Mouse (Mus musculus) embryonic facial prominence, embryonic 10.5 days (tissue): Measurements from ENCODE around the gene Nuak2. TPM values are rescaled to one million over a fixed set of nuclear protein-coding genes. Genes with fewer than 3 reads are reported as not detected.
A peak's percentile ranks its signal among the peaks of the same experiment; 100 is the strongest.

Experiments used
- DNase-seq: peaks from one replicate; pipeline ENCODE4 v3.0.0-alpha.2; 2017; ENCODE audit warnings: low spot score
- H3K27ac ChIP-seq: fragments of 300-500 bp; sonication (generic); replicated peaks from 2 replicates; pipeline ENCODE4 v1.5.1; 2016; ENCODE audit warnings: mild to moderate bottlenecking
- H3K27me3 ChIP-seq: fragments of 300-500 bp; sonication (generic); replicated peaks from 2 replicates; pipeline ENCODE4 v1.6.1; 2016; ENCODE audit warnings: low read depth, mild to moderate bottlenecking; ENCODE audit not compliant: poor library complexity, severe bottlenecking
- H3K36me3 ChIP-seq: fragments of 300-500 bp; sonication (generic); replicated peaks from 2 replicates; pipeline ENCODE4 v1.6.1; 2016; ENCODE audit warnings: mild to moderate bottlenecking, moderate library complexity
- H3K4me1 ChIP-seq: fragments of 300-500 bp; sonication (generic); 2 replicates; pipeline ENCODE4 v1.6.1; 2016
- H3K4me3 ChIP-seq: fragments of 300-500 bp; sonication (generic); 2 replicates; pipeline ENCODE4 v1.5.1; 2016; ENCODE audit warnings: mild to moderate bottlenecking, moderate library complexity
- H3K9me3 ChIP-seq: fragments of 300-500 bp; sonication (generic); 2 replicates; pipeline ENCODE4 v1.6.1; 2016; ENCODE audit warnings: mild to moderate bottlenecking
- WGBS: fragments of 180-500 bp; shearing (Covaris S2); methylation state at CpG from one replicate; pipeline ENCODE4 v1.1.7; 2016; 5-methylcytosine and 5-hydroxymethylcytosine counted together
- polyA plus RNA-seq: library from polyadenylated mRNA; unstranded; fragments of >200 nt; fragmentation: Nextera tagmentation; extraction: Ambion mirVana; gene quantifications from 2 replicates; pipeline ENCODE4 v1.2.1, GENCODE M21; 2016

Nuak2 gene
- polyA plus RNA-seq, 1 experiment from 2014 or later = 12.6 TPM

GRCm38 (mm10) chr1:132287445-132287844, 28.5 kb upstream of the Nuak2 start:
- Histone ChIP-seq H3K27ac (no peak overlapping the region), H3K36me3 (no peaks in the 10 kb centered on the region), H3K4me1 (peaks cover 57% of the 10 kb centered on the region), H3K27me3 (peaks cover 39% of the 10 kb centered on the region), H3K9me3 (no peaks in the 10 kb centered on the region), H3K4me3 (no peak overlapping the region)
- whole genome bisulfite sequencing = 71% methylated on average over 2 of the region's 2 CpGs
- no peak for DNase-seq

- H3K27me3 ChIP-seq = peaks cover 38% of the 10 kb centered on the region
- 17% methylated on average over 11 of the region's 11 CpGs for WGBS
Observed at GRCm38 (mm10) chr1:132287991-132288451, 27.9 kb upstream of the Nuak2 start.

GRCm38 (mm10) chr1:132289965-132290364, 26.0 kb upstream of the Nuak2 start:
- Histone ChIP-seq H3K27ac (no peak overlapping the region; the same call in 1 of the 2 replicates), H3K4me1 (peaks cover 56% of the 10 kb centered on the region), H3K36me3 (no peaks in the 10 kb centered on the region), H3K4me3 (no peak overlapping the region), H3K27me3 (peaks cover 44% of the 10 kb centered on the region), H3K9me3 (no peaks in the 10 kb centered on the region)
- DNase-seq = no peak
- WGBS = 80% methylated on average over 6 of the region's 6 CpGs

More at GRCm38 (mm10) chr1:132287991-132288451, 27.9 kb upstream of the Nuak2 start:
- Histone ChIP-seq H3K4me3 (no peak overlapping the region), H3K27ac (no peak overlapping the region), H3K4me1 (peaks cover 60% of the 10 kb centered on the region), H3K36me3 (no peaks in the 10 kb centered on the region), H3K9me3 (no peaks in the 10 kb centered on the region)
- no peak for DNase-seq

- H3K9me3 ChIP-seq = no peaks in the 10 kb centered on the region
- peaks cover 46% of the 10 kb centered on the region for H3K27me3 ChIP-seq
- peaks cover 64% of the 10 kb centered on the region for H3K4me1 ChIP-seq
- H3K4me3 ChIP-seq = no peak overlapping the region
- 27% methylated on average over 11 of the region's 11 CpGs for WGBS
- H3K36me3 ChIP-seq = no peaks in the 10 kb centered on the region
- H3K27ac ChIP-seq = peak overlapping the region; percentile 45
- DNase-seq = peak; percentile 47
Observed at GRCm38 (mm10) chr1:132290921-132291675, 24.8 kb upstream of the Nuak2 start.

GRCm38 (mm10) chr1:132291706-132292105, 24.2 kb upstream of the Nuak2 start:
- no peaks in the 10 kb centered on the region for H3K9me3 ChIP-seq
- H3K27ac ChIP-seq = peak overlapping the region; percentile 45
- peaks cover 65% of the 10 kb centered on the region for H3K4me1 ChIP-seq
- H3K4me3 ChIP-seq = peak overlapping the region; percentile 5; the same call in 1 of the 2 replicates
- H3K27me3 ChIP-seq = peaks cover 47% of the 10 kb centered on the region
- H3K36me3 ChIP-seq = no peaks in the 10 kb centered on the region
- no peak for DNase-seq
- 44% methylated on average over 4 of the region's 4 CpGs for WGBS

- 46% methylated on average over 21 of the region's 21 CpGs for WGBS
- H3K27me3 ChIP-seq = peaks cover 52% of the 10 kb centered on the region
- DNase-seq = peak; percentile 51
- H3K4me1 ChIP-seq = peaks cover 62% of the 10 kb centered on the region
- no peaks in the 10 kb centered on the region for H3K36me3 ChIP-seq
- H3K27ac ChIP-seq = peak overlapping the region; percentile 45
- 0 out of 2 replicates have a peak overlapping the region, but pooled peaks have one; percentile 1 for H3K4me3 ChIP-seq
- H3K9me3 ChIP-seq = no peaks in the 10 kb centered on the region
Observed at GRCm38 (mm10) chr1:132292318-132293129, 23.4 kb upstream of the Nuak2 start.

- Histone ChIP-seq H3K4me3 (no peak overlapping the region), H3K27ac (no peak overlapping the region), H3K27me3 (peaks cover 64% of the 10 kb centered on the region), H3K4me1 (peaks cover 58% of the 10 kb centered on the region), H3K9me3 (no peaks in the 10 kb centered on the region), H3K36me3 (no peaks in the 10 kb centered on the region)
- WGBS = 67% methylated on average over 7 of the region's 7 CpGs
- DNase-seq = no peak
Observed at GRCm38 (mm10) chr1:132295506-132295905, 20.4 kb upstream of the Nuak2 start.

- DNase-seq = no peak
- WGBS = 64% methylated on average over 3 of the region's 3 CpGs
- Histone ChIP-seq H3K4me3 (no peak overlapping the region), H3K36me3 (no peaks in the 10 kb centered on the region), H3K27me3 (peaks cover 69% of the 10 kb centered on the region), H3K4me1 (peaks cover 53% of the 10 kb centered on the region), H3K27ac (no peak overlapping the region), H3K9me3 (no peaks in the 10 kb centered on the region)
Observed at GRCm38 (mm10) chr1:132296051-132296450, 19.9 kb upstream of the Nuak2 start.

- H3K4me1 ChIP-seq = peaks cover 31% of the 10 kb centered on the region
- peaks cover 91% of the 10 kb centered on the region for H3K27me3 ChIP-seq
- WGBS = 1% methylated on average over 28 of the region's 28 CpGs
- peak; percentile 66 for DNase-seq
- H3K27ac ChIP-seq = peak within 1 kb of the TSS; percentile 78
- no peaks in the 10 kb centered on the region for H3K9me3 ChIP-seq
- no peaks in the 10 kb centered on the region for H3K36me3 ChIP-seq
- H3K4me3 ChIP-seq = peak within 1 kb of the TSS; percentile 77
Observed at GRCm38 (mm10) chr1:132298425-132298800, 17.5 kb upstream of the Nuak2 start, which contains the start of gene Klhdc8a. Gene Klhdc8a (plus strand): TSS chr1:132298626.

- Histone ChIP-seq H3K4me1 (peaks cover 37% of the 10 kb centered on the region), H3K27ac (peak overlapping the region; percentile 78), H3K27me3 (peaks cover 94% of the 10 kb centered on the region), H3K36me3 (no peaks in the 10 kb centered on the region), H3K4me3 (peak overlapping the region; percentile 77), H3K9me3 (no peaks in the 10 kb centered on the region)
- peak; percentile 41 for DNase-seq
- WGBS = 1% methylated on average over 71 of the region's 71 CpGs
Observed at GRCm38 (mm10) chr1:132298801-132299464, 17.0 kb upstream of the Nuak2 start.

- peaks cover 90% of the 10 kb centered on the region for H3K27me3 ChIP-seq
- H3K36me3 ChIP-seq = no peaks in the 10 kb centered on the region
- DNase-seq = no peak
- H3K9me3 ChIP-seq = no peaks in the 10 kb centered on the region
- peak overlapping the region; percentile 77; the same call in 1 of the 2 replicates for H3K4me3 ChIP-seq
- H3K4me1 ChIP-seq = peaks cover 43% of the 10 kb centered on the region
- no peak overlapping the region for H3K27ac ChIP-seq
- WGBS = 81% methylated on average over 5 of the region's 5 CpGs
Observed at GRCm38 (mm10) chr1:132299744-132300143, 16.2 kb upstream of the Nuak2 start.

- Histone ChIP-seq H3K9me3 (no peaks in the 10 kb centered on the region), H3K4me1 (peaks cover 42% of the 10 kb centered on the region), H3K4me3 (no peak overlapping the region), H3K27me3 (peaks cover 81% of the 10 kb centered on the region), H3K27ac (no peak overlapping the region), H3K36me3 (no peaks in the 10 kb centered on the region)
- 96% methylated on average over 5 of the region's 5 CpGs for WGBS
- no peak for DNase-seq
Observed at GRCm38 (mm10) chr1:132301242-132301641, 14.7 kb upstream of the Nuak2 start.
